Mouse (Mus musculus) myocyte (in vitro differentiated cells): Measurements from ENCODE around the gene Krt23.

Experiments used
- MYOG ChIP-seq, 3 experiments: IDR thresholded peaks; one replicate each; pipeline ENCODE4 v1.6.1; 2011; ENCODE audit warnings: control low read depth in 2 of 3, low read depth in 2 of 3, mild to moderate bottlenecking in 2 of 3; ENCODE audit not compliant: insufficient read length in 2 of 3, control insufficient read depth in 1 of 3, insufficient read depth in 1 of 3
- POLR2A ChIP-seq: IDR thresholded peaks from one replicate; pipeline ENCODE4 v1.6.1; 2011; ENCODE audit warnings: low read depth, mild to moderate bottlenecking, control low read depth, moderate library complexity; ENCODE audit not compliant: insufficient read length
- POLR2AphosphoS2 ChIP-seq: IDR thresholded peaks from one replicate; pipeline ENCODE4 v1.6.1; 2011; ENCODE audit warnings: low read depth, control low read depth; ENCODE audit not compliant: insufficient read length
- TCF12 ChIP-seq: IDR thresholded peaks from one replicate; pipeline ENCODE4 v1.6.1; 2011; ENCODE audit warnings: mild to moderate bottlenecking, control low read depth; ENCODE audit not compliant: poor library complexity, insufficient read depth, severe bottlenecking

- TF ChIP-seq TCF12 (no peak), POLR2A (no peak), POLR2AphosphoS2 (no peak), MYOG (IDR thresholded peaks at IDR 0.05; ENCODE audit: control insufficient read depth in 1 of 3, insufficient read depth in 1 of 3, insufficient read length in 2 of 3, low read depth in 2 of 3) (no peak)
These were observed 44.2 kb downstream of the Krt23 start for GRCm38 (mm10) chr11:99448769-99449168.
